Mouse (Mus musculus) inflammation-experienced regulatory T-cells, adult 16 weeks (primary cell): Measurements from ENCODE around the gene Lrfn4. TPM values are rescaled to one million over a fixed set of nuclear protein-coding genes. Genes with fewer than 3 reads are reported as not detected.

Experiments used
- polyA plus RNA-seq: library from polyadenylated mRNA; unstranded; fragments of 100-300 nt; shearing (Covaris generic); gene quantifications from one replicate; pipeline ENCODE4 v1.2.1, GENCODE M21; 2017

Lrfn4 gene
- 0.13 TPM for polyA plus RNA-seq

GRCm38 (mm10) chr19:4615151-4616093 lies at the start of gene Lrfn4:
TSS of gene Lrfn4 (minus strand) at chr19:4615667.

GRCm38 (mm10) chr19:4625179-4625828 lies 9.8 kb upstream of the Lrfn4 start, which contains the start of gene Rce1:
TSS of gene Rce1 (minus strand) at chr19:4625641.

Other genes starting within 250 kb of the Lrfn4 start
- 55.9 TPM for gene Kdm2a, start 217.4 kb downstream of the Lrfn4 start, polyA plus RNA-seq
- gene Rhod, start 176.2 kb downstream of the Lrfn4 start, polyA plus RNA-seq, result 7.2 TPM
- not detected for gene Syt12, start 138.2 kb downstream of the Lrfn4 start, polyA plus RNA-seq
- gene 2010003K11Rik, start 117.1 kb downstream of the Lrfn4 start, polyA plus RNA-seq, result not detected
- 5.1 TPM for gene Pcx, start 105.2 kb downstream of the Lrfn4 start, polyA plus RNA-seq
- 60.1 TPM for gene Rce1, start 10.0 kb upstream of the Lrfn4 start, polyA plus RNA-seq
- gene Gm960, start 83.0 kb upstream of the Lrfn4 start, polyA plus RNA-seq, result 0.18 TPM
- 0.46 TPM for gene Sptbn2, start 95.5 kb upstream of the Lrfn4 start, polyA plus RNA-seq
- 56.0 TPM for gene Rbm4b, start 140.8 kb upstream of the Lrfn4 start, polyA plus RNA-seq
- gene Rbm4, start 178.2 kb upstream of the Lrfn4 start, polyA plus RNA-seq, result 63.3 TPM
- gene Gm21992, start 195.9 kb upstream of the Lrfn4 start, polyA plus RNA-seq, result 45.2 TPM
- gene Rbm14, start 196.0 kb upstream of the Lrfn4 start, polyA plus RNA-seq, result 88.2 TPM
- 157 TPM for gene Ccs, start 223.7 kb upstream of the Lrfn4 start, polyA plus RNA-seq
- not detected for gene Ccdc87, start 223.7 kb upstream of the Lrfn4 start, polyA plus RNA-seq
- 15.1 TPM for gene Ctsf, start 239.5 kb upstream of the Lrfn4 start, polyA plus RNA-seq